Mouse (Mus musculus): ENCODE results near the gene Tnrc18. TPM values are rescaled to one million over a fixed set of nuclear protein-coding genes. Genes with fewer than 3 reads are reported as not detected.

Tnrc18 gene
- polyA plus RNA-seq, 1 experiment from 2014 or later, result 35.9 TPM

DNA sequence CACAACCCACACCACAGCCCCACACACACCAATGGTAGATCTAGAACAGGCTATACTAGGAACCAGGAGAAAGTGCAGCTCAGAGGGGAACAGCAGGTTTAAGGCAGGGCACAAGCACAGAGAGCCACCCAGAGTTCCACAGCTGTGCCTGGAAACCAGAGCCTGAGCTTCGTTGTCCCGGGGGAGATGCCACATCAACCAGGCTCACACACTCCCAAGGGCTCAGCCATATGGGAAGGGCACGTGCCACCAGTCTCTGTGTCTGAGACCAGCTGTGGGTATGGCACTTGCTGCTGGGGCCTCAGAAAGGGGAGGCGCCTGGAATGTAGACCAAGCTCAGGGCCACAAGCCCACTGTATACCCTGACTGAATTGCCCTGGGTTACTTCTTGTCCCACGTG, 36.9 kb downstream of the Tnrc18 start:
- Histone ChIP-seq H3K4me3 (no peak overlapping the region), H3K9ac (no peak overlapping the region), H3K4me2 (no peak overlapping the region), H3K27me3 (no peaks in the 10 kb centered on the region), H3K36me3 (ENCODE audit: poor library complexity, severe bottlenecking) (peaks cover 81% of the 10 kb centered on the region), H3K4me1 (peaks cover 58% of the 10 kb centered on the region), H3K27ac (0 out of 2 replicates have a peak overlapping the region, but pooled peaks have one; percentile 20), H3K9me3 (replicated peaks) (no peaks in the 10 kb centered on the region)
- 82% methylated on average over 5 of the region's 5 CpGs for WGBS
- no peak for ATAC-seq

DNA sequence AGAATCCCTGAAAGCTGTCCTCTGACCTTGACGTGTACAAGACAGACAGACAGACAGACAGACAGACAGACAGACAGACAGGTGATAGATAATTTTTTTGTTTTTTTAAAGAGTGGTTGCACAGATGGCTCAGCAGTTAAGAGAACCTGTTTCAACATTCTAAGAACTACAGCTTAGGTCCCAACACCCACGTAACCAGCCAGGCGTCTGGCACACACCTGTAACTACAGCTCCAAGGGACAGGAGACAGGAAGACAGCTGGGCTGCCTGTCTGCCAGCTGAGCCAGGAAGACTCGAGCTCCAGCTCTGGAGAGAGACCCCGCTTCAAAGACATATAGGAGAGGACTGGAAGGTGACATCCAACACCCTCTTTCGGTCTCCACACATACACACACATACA, 38.6 kb downstream of the Tnrc18 start:
- H3K9ac ChIP-seq, result no peak overlapping the region
- no peaks in the 10 kb centered on the region for H3K27me3 ChIP-seq
- peaks cover 41% of the 10 kb centered on the region for H3K4me1 ChIP-seq
- 82% methylated on average over 6 of the region's 6 CpGs for WGBS
- H3K27ac ChIP-seq, result no peak overlapping the region
- peaks cover 81% of the 10 kb centered on the region for H3K36me3 ChIP-seq (ENCODE audit: poor library complexity, severe bottlenecking)
- H3K9me3 ChIP-seq (replicated peaks), result no peaks in the 10 kb centered on the region
- no peak overlapping the region for H3K4me2 ChIP-seq
- ATAC-seq, result no peak
- no peak overlapping the region for H3K4me3 ChIP-seq

DNA sequence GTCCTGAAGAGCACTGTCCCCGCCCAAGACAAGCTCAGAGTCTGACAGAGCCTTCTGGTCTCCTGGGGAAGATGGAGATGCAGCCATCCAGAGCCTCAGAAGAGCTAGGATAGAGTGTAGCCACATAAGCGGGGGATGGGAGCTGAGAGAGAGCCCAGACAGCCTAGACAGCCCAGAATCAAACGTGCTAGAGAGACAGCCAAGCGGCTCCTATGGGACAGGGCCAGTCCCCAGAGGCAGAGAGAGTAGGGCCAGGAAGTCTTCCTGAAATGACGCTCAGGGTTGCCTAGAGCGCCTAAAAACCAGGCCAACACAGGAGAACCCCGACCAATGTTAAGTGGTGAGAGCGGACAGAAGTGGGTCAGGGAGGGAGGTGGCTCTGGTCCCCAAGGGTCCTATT, 39.3 kb downstream of the Tnrc18 start:
- Histone ChIP-seq H3K4me1 (peaks cover 34% of the 10 kb centered on the region), H3K27ac (peak overlapping the region; percentile 1), H3K9ac (no peak overlapping the region), H3K27me3 (no peaks in the 10 kb centered on the region), H3K4me2 (no peak overlapping the region), H3K9me3 (replicated peaks) (no peaks in the 10 kb centered on the region), H3K36me3 (ENCODE audit: poor library complexity, severe bottlenecking) (peaks cover 81% of the 10 kb centered on the region), H3K4me3 (no peak overlapping the region)
- no peak for ATAC-seq
- WGBS, result 73% methylated on average over 8 of the region's 8 CpGs

DNA sequence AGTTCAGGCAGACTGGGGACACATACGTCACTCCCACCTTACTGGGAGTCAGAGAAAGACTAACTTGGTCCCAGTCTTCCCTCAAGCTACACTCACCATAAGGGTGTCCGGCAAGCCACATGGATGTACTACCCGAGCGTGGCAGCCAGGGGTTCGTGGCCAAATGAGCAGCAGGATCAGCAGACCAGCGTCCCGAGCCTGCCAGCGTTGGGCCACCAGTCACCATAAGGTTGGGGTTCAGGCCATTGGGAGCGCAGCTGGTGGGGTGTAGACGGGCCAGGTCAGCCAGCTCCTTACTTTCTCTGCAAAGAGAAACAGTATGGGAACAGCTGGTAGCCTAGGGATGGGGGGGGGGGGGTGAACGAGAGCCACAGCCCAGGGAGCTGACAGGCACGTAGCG, 41.4 kb downstream of the Tnrc18 start:
- Histone ChIP-seq H3K36me3 (ENCODE audit: poor library complexity, severe bottlenecking) (peaks cover 85% of the 10 kb centered on the region), H3K9me3 (replicated peaks) (no peaks in the 10 kb centered on the region), H3K27me3 (no peaks in the 10 kb centered on the region), H3K4me3 (no peak overlapping the region), H3K27ac (no peak overlapping the region), H3K4me2 (no peak overlapping the region), H3K4me1 (peaks cover 24% of the 10 kb centered on the region), H3K9ac (no peak overlapping the region)
- WGBS, result 91% methylated on average over 12 of the region's 13 CpGs
- no peak for ATAC-seq

DNA sequence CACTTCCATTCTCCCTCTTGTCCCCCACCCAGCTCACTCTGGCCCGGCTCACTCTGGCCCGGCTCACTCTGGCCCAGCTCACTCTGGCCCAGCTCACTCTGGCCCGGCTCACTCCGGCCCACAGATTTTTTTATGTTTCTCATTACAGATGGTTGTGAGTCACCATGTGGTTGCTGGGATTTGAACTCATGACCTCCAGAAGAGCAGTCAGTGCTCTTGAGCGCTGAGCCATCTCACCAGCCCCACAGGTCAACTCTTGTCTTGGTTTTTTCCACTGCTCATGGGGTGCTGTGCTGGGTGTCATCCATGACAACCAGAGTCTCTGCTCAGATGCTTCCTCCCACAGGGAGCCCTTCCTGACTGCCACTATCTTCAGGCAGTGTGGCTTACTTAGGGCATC, 42.7 kb downstream of the Tnrc18 start:
- WGBS, result 99% methylated on average over 5 of the region's 5 CpGs
- Histone ChIP-seq H3K27me3 (no peaks in the 10 kb centered on the region), H3K4me2 (no peak overlapping the region), H3K36me3 (ENCODE audit: poor library complexity, severe bottlenecking) (peaks cover 94% of the 10 kb centered on the region), H3K4me3 (no peak overlapping the region), H3K4me1 (peaks cover 18% of the 10 kb centered on the region), H3K9ac (no peak overlapping the region), H3K27ac (no peak overlapping the region), H3K9me3 (replicated peaks) (no peaks in the 10 kb centered on the region)
- ATAC-seq, result no peak

DNA sequence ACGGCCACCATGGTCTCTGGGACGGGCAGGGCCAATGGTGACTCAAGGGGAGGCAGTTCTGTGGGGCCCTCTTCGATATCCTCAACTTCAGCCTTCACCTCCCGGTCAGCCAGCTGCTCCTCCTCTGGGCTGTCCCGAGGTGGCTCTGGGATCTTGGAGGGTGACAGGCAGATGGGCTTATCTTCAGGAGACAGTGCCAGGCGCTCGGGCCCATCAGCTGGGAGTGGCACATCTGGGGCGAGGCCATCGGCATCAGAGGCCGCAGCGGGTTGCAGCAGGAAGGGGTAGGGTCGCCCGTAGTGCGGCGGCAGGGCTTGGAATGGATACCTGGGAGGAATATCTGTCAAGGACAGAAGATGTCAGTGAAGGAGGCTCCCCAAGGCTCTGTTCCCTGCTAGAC, 45.5 kb downstream of the Tnrc18 start:
- WGBS, result 95% methylated on average over 15 of the region's 15 CpGs
- Histone ChIP-seq H3K9me3 (replicated peaks) (no peaks in the 10 kb centered on the region), H3K27me3 (no peaks in the 10 kb centered on the region), H3K4me1 (peaks cover 23% of the 10 kb centered on the region), H3K27ac (0 out of 2 replicates have a peak overlapping the region, but pooled peaks have one; percentile 12), H3K4me2 (no peak overlapping the region), H3K36me3 (ENCODE audit: poor library complexity, severe bottlenecking) (peaks cover 86% of the 10 kb centered on the region), H3K9ac (no peak overlapping the region), H3K4me3 (no peak overlapping the region)
- no peak for ATAC-seq

DNA sequence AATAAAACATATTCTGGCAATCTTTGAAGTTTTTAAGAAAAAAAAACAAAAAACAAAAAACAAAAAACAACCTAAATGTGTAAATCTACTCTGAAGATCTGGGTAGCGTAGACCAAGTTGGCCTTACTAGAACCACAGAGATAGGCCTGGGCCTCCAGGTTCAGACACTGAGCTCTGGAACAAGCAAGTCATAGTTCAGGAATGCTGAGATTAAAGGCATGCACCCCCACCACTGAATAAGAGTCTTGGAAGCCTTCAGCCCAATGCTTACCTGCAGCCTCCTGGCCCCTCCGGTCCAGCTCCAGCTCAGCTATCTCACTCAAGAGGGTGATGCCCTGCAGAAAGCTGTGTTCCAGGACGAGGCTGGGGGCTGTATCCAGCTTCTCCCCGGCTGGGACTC, 46.4 kb downstream of the Tnrc18 start:
- WGBS, result 85% methylated on average over 4 of the region's 4 CpGs
- Histone ChIP-seq H3K27ac (no peak overlapping the region), H3K4me2 (no peak overlapping the region), H3K4me3 (no peak overlapping the region), H3K36me3 (ENCODE audit: poor library complexity, severe bottlenecking) (peaks cover 86% of the 10 kb centered on the region), H3K9me3 (replicated peaks) (no peaks in the 10 kb centered on the region), H3K4me1 (peaks cover 23% of the 10 kb centered on the region), H3K9ac (no peak overlapping the region), H3K27me3 (no peaks in the 10 kb centered on the region)
- no peak for ATAC-seq

DNA sequence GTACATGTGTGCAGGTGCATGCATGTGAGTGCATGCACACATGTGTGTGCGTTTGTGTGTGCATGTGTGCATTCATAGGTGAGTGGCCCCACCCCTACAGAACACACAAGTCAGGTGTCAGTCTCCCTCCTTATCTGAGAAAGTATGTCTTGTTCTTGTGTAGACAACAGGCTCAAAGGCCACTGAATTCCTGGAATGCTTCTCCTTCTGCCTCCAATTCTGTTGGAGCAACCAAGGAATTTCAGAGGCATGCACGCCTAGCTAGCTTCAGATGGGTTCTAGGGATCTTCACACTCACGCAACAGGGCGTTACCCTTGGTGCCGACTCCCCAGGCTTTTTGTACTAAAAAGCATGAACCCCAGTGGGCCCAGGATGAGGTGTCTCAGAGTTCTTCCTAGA, 47.8 kb downstream of the Tnrc18 start:
- Histone ChIP-seq H3K4me2 (no peak overlapping the region), H3K27ac (peak overlapping the region; percentile 76), H3K27me3 (no peaks in the 10 kb centered on the region), H3K9ac (no peak overlapping the region), H3K4me3 (no peak overlapping the region), H3K36me3 (ENCODE audit: poor library complexity, severe bottlenecking) (peaks cover 86% of the 10 kb centered on the region), H3K9me3 (replicated peaks) (no peaks in the 10 kb centered on the region), H3K4me1 (peaks cover 28% of the 10 kb centered on the region)
- no peak for ATAC-seq
- WGBS, result 71% methylated on average over 5 of the region's 5 CpGs

DNA sequence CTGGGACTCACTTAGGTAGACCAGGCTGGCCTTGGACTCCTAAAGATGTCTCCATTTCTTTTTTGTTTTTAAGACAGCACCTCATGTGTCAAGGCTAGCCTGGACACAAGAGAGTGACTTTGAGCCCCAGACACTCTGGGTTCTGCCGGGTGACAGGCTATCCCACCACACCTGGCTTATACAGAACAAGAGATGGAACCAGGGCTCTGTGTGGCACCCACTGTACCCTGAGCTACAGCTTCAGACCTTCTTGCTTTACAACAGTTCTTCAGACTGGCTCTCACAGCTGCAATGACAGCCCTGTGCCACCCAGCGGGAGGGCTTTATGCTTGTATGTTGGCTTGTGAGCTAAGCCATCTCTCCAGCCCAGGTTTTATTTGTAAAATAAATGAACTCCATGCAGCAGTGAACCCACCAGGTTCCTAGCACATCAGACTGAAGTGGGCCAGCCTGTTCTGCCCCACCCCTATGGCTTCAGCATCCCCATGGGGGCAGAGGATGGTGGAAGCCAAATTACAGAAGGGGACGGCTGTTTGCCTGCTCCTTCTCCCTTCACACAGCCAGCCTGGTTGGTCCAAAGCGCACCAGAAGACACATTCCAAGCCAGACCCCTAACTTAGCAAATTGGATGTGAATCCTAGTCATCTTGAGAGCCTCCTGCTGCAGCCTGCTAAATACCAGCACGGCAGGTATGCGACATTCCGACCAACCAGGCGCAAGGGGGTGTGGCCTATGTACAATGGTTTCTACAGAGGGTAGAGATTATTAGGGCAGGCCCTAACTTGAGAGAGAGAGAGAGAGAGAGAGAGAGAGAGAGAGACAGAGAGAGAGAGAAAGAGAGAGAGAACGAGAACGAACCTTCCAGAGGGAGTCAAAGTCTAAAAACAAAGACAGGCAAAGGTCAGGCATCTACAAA, 48.9 kb downstream of the Tnrc18 start:
- Histone ChIP-seq H3K4me3 (no peak overlapping the region), H3K9ac (peak overlapping the region; percentile 50; the same call in 1 of the 2 replicates), H3K9me3 (replicated peaks) (no peaks in the 10 kb centered on the region), H3K4me2 (no peak overlapping the region), H3K27me3 (no peaks in the 10 kb centered on the region), H3K36me3 (ENCODE audit: poor library complexity, severe bottlenecking) (peaks cover 86% of the 10 kb centered on the region), H3K4me1 (peaks cover 29% of the 10 kb centered on the region), H3K27ac (peak overlapping the region; percentile 76)
- WGBS, result 23% methylated on average over 10 of the region's 10 CpGs
- ATAC-seq, result peak; percentile 41; the same call in 1 of the 2 replicates

DNA sequence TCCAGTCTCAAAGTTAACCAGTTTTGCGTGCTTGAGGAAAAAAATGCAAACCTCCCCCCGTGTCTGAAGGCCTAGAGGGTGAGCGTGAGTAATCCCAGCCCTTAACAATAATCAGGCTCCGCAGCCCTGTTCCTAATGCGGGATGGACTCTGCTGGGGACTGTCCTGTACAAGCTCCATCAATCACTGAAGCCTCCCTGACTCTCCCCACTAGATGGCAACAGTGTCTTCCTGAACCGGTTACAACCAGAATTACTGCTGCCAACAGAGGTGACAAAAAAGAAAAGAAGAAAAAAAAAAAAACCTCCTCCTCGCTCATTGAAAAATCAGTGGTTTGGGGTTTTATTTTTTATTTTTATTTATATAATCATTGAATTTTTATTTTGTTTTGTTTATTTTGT, 49.5 kb downstream of the Tnrc18 start:
- Histone ChIP-seq H3K4me1 (peaks cover 32% of the 10 kb centered on the region), H3K4me3 (no peak overlapping the region), H3K9ac (peak overlapping the region; percentile 50; the same call in 1 of the 2 replicates), H3K9me3 (replicated peaks) (no peaks in the 10 kb centered on the region), H3K4me2 (no peak overlapping the region), H3K27me3 (no peaks in the 10 kb centered on the region), H3K27ac (peak overlapping the region; percentile 76; the same call in 1 of the 2 replicates), H3K36me3 (ENCODE audit: poor library complexity, severe bottlenecking) (peaks cover 86% of the 10 kb centered on the region)
- peak; percentile 63 for ATAC-seq
- WGBS, result 12% methylated on average over 7 of the region's 7 CpGs

DNA sequence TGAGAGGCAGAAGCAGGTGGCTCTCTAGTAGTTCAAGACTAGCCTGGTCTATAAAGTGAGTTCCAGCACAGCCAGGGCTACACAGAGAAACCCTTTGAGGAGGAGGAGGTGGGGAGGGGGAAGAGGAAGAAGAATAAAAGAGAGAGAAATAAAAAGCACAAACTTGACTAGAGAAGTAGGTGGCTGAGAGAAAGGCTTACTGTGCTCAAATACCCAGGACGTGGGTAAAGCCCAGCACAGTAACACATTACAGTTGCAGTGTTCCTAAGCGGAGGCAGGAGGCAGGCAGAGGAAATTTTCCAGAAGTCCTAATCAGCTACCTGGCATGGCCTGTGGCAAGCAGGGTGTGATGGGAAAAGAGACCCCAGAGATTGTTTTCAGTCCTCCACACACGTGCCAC, 50.8 kb downstream of the Tnrc18 start:
- 91% methylated on average over 3 of the region's 3 CpGs for WGBS
- peaks cover 86% of the 10 kb centered on the region for H3K36me3 ChIP-seq (ENCODE audit: poor library complexity, severe bottlenecking)
- no peak for ATAC-seq
- 0 out of 2 replicates have a peak overlapping the region, but pooled peaks have one; percentile 51 for H3K27ac ChIP-seq
- H3K4me1 ChIP-seq, result peaks cover 44% of the 10 kb centered on the region
- no peak overlapping the region for H3K4me3 ChIP-seq
- H3K4me2 ChIP-seq, result no peak overlapping the region
- H3K9ac ChIP-seq, result no peak overlapping the region
- H3K27me3 ChIP-seq, result no peaks in the 10 kb centered on the region
- no peaks in the 10 kb centered on the region for H3K9me3 ChIP-seq (replicated peaks)

DNA sequence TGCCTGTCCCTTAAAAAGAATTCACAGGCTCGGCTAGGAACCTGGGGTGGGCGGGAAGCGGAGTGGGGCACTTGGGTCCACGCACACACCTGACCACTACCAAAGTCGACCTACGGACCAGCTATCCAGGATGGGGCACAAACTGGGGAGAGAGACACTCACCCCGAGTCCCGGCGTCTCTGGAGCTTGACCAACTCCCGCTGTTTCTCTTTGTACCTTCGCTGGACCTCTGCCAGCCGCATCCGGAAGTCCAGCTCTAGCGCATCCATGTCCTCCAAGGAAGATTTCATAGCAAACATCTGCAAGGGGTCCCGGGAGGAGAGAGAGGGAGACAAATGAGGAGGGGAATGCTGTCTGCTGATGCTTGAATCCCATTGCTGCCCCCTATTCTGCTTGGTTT, 52.6 kb downstream of the Tnrc18 start:
- no peak for ATAC-seq
- peak overlapping the region; percentile 25; the same call in 1 of the 2 replicates for H3K27ac ChIP-seq

More for the DNA sequence above, 52.6 kb downstream of the Tnrc18 start:
- H3K4me2 ChIP-seq, result no peak overlapping the region
- H3K36me3 ChIP-seq (ENCODE audit: poor library complexity, severe bottlenecking), result peaks cover 86% of the 10 kb centered on the region
- no peaks in the 10 kb centered on the region for H3K27me3 ChIP-seq
- WGBS, result 68% methylated on average over 15 of the region's 15 CpGs
- no peaks in the 10 kb centered on the region for H3K9me3 ChIP-seq (replicated peaks)
- H3K4me3 ChIP-seq, result no peak overlapping the region
- H3K4me1 ChIP-seq, result peaks cover 49% of the 10 kb centered on the region
- no peak overlapping the region for H3K9ac ChIP-seq
